Mouse (Mus musculus) myocyte (in vitro differentiated cells): ENCODE measurements at regions not wholly inside any gene's neighbourhood (a gene's known extent, or its start where the extent isn't known, plus 50 kb on each side); places are given as distances from the start of the nearest gene placed in this dataset.

Experiments
- E2F4 ChIP-seq: IDR thresholded peaks from one replicate; pipeline ENCODE4 v1.6.1; 2011; ENCODE audit warnings: mild to moderate bottlenecking, control low read depth, moderate library complexity; ENCODE audit not compliant: insufficient read depth
- MAX ChIP-seq: IDR thresholded peaks from one replicate; pipeline ENCODE4 v1.6.1; 2011; ENCODE audit warnings: low read depth, mild to moderate bottlenecking, control low read depth
- MYOG ChIP-seq, 3 experiments: IDR thresholded peaks; one replicate each; pipeline ENCODE4 v1.6.1; 2011; ENCODE audit warnings: control low read depth in 2 of 3, low read depth in 2 of 3, mild to moderate bottlenecking in 2 of 3; ENCODE audit not compliant: insufficient read length in 2 of 3, control insufficient read depth in 1 of 3, insufficient read depth in 1 of 3
- POLR2A ChIP-seq: IDR thresholded peaks from one replicate; pipeline ENCODE4 v1.6.1; 2011; ENCODE audit warnings: low read depth, mild to moderate bottlenecking, control low read depth, moderate library complexity; ENCODE audit not compliant: insufficient read length
- POLR2AphosphoS2 ChIP-seq: IDR thresholded peaks from one replicate; pipeline ENCODE4 v1.6.1; 2011; ENCODE audit warnings: low read depth, control low read depth; ENCODE audit not compliant: insufficient read length
- REST ChIP-seq: IDR thresholded peaks from one replicate; pipeline ENCODE4 v1.6.1; 2011; ENCODE audit warnings: mild to moderate bottlenecking, control low read depth, moderate library complexity; ENCODE audit not compliant: insufficient read depth, insufficient read length
- SRF ChIP-seq: IDR thresholded peaks from one replicate; pipeline ENCODE4 v1.6.1; 2011; ENCODE audit warnings: low read depth; ENCODE audit not compliant: control insufficient read depth, insufficient read length
- TCF12 ChIP-seq: IDR thresholded peaks from one replicate; pipeline ENCODE4 v1.6.1; 2011; ENCODE audit warnings: mild to moderate bottlenecking, control low read depth; ENCODE audit not compliant: poor library complexity, insufficient read depth, severe bottlenecking
- USF1 ChIP-seq: IDR thresholded peaks from one replicate; pipeline ENCODE4 v1.6.1; 2011; ENCODE audit warnings: low read depth, mild to moderate bottlenecking, control low read depth, moderate library complexity

- no peak for TF ChIP-seq POLR2A
- no peak for TF ChIP-seq REST
- TF ChIP-seq TCF12: no peak
- TF ChIP-seq MYOG (IDR thresholded peaks at IDR 0.05; ENCODE audit: control insufficient read depth in 1 of 3, insufficient read depth in 1 of 3, insufficient read length in 2 of 3, low read depth in 2 of 3): no peak
- TF ChIP-seq E2F4: no peak
- no peak for TF ChIP-seq USF1
- no peak for TF ChIP-seq MAX
- no peak for TF ChIP-seq POLR2AphosphoS2
- TF ChIP-seq SRF: no peak
Observed at GRCm38 (mm10) chr4:137189801-137190200, 87.5 kb upstream of the Wnt4 start.
